Mouse (Mus musculus): ENCODE measurements at regions not wholly inside any gene's neighbourhood (a gene's known extent, or its start where the extent isn't known, plus 50 kb on each side); places are given as distances from the start of the nearest gene placed in this dataset.

GRCm38 (mm10) chr11:64895804-64896466, 82.9 kb upstream of the Elac2 start:
- Histone ChIP-seq H3K4me2 (ENCODE audit: low read depth, low read length) (no peak overlapping the region), H3K36me3 (replicated peaks; ENCODE audit: insufficient read depth, low read length) (no peaks in the 10 kb centered on the region), H3K27me3 (ENCODE audit: insufficient read depth, low read length) (no peaks in the 10 kb centered on the region), H3K4me1 (ENCODE audit: insufficient read depth) (no peaks in the 10 kb centered on the region), H3K9me3 (ENCODE audit: low read length) (no peaks in the 10 kb centered on the region), H3K4me3 (ENCODE audit: low read depth, low read length) (no peak overlapping the region), H3K27ac (ENCODE audit: low read depth) (no peak overlapping the region), H3K9ac (replicated peaks) (no peak overlapping the region)
- TF ChIP-seq EP300 (IDR thresholded peaks at IDR 0.05; ENCODE audit: low read depth) (no peak), CTCF (IDR thresholded peaks at IDR 0.05; ENCODE audit: low read depth) (no peak)
- no peak for ATAC-seq
- 78% methylated on average over 14 of the region's 14 CpGs for WGBS (ENCODE audit: insufficient replicate concordance)
- no peak for DNase-seq

GRCm38 (mm10) chr11:64898758-64899586, 79.9 kb upstream of the Elac2 start:
- Histone ChIP-seq H3K9ac (replicated peaks) (no peak overlapping the region), H3K4me3 (ENCODE audit: low read depth, low read length) (no peak overlapping the region), H3K36me3 (replicated peaks; ENCODE audit: insufficient read depth, low read length) (no peaks in the 10 kb centered on the region), H3K4me2 (ENCODE audit: low read depth, low read length) (no peak overlapping the region), H3K27me3 (ENCODE audit: insufficient read depth, low read length) (no peaks in the 10 kb centered on the region), H3K27ac (ENCODE audit: low read depth) (no peak overlapping the region), H3K9me3 (ENCODE audit: low read length) (no peaks in the 10 kb centered on the region), H3K4me1 (ENCODE audit: insufficient read depth) (no peaks in the 10 kb centered on the region)
- DNase-seq (peak; percentile 79), ATAC-seq (no peak)
- 26% methylated on average over 17 of the region's 17 CpGs for WGBS (ENCODE audit: insufficient replicate concordance)
- TF ChIP-seq CTCF (IDR thresholded peaks at IDR 0.05; ENCODE audit: low read depth) (peak; percentile 96), EP300 (IDR thresholded peaks at IDR 0.05; ENCODE audit: low read depth) (no peak)

GRCm38 (mm10) chr11:64899587-64900278, 79.1 kb upstream of the Elac2 start:
- Histone ChIP-seq H3K4me3 (ENCODE audit: low read depth, low read length) (no peak overlapping the region), H3K4me1 (ENCODE audit: insufficient read depth) (no peaks in the 10 kb centered on the region), H3K36me3 (replicated peaks; ENCODE audit: insufficient read depth, low read length) (no peaks in the 10 kb centered on the region), H3K27me3 (ENCODE audit: insufficient read depth, low read length) (no peaks in the 10 kb centered on the region), H3K27ac (ENCODE audit: low read depth) (no peak overlapping the region), H3K9me3 (ENCODE audit: low read length) (no peaks in the 10 kb centered on the region), H3K4me2 (ENCODE audit: low read depth, low read length) (no peak overlapping the region), H3K9ac (replicated peaks) (no peak overlapping the region)
- no peak for TF ChIP-seq EP300 (IDR thresholded peaks at IDR 0.05; ENCODE audit: low read depth)
- no peak for TF ChIP-seq CTCF (IDR thresholded peaks at IDR 0.05; ENCODE audit: low read depth)
- no peak for DNase-seq
- WGBS (ENCODE audit: insufficient replicate concordance), result 64% methylated on average over 15 of the region's 15 CpGs
- ATAC-seq, result no peak

GRCm38 (mm10) chr11:64916783-64917182, 62.1 kb upstream of the Elac2 start:
- ATAC-seq (no peak), DNase-seq (no peak)
- Histone ChIP-seq H3K4me1 (ENCODE audit: insufficient read depth) (no peaks in the 10 kb centered on the region), H3K36me3 (replicated peaks; ENCODE audit: insufficient read depth, low read length) (no peaks in the 10 kb centered on the region), H3K27me3 (ENCODE audit: insufficient read depth, low read length) (no peaks in the 10 kb centered on the region), H3K9ac (replicated peaks) (no peak overlapping the region), H3K27ac (ENCODE audit: low read depth) (no peak overlapping the region), H3K4me2 (ENCODE audit: low read depth, low read length) (no peak overlapping the region), H3K9me3 (ENCODE audit: low read length) (no peaks in the 10 kb centered on the region), H3K4me3 (ENCODE audit: low read depth, low read length) (no peak overlapping the region)
- TF ChIP-seq CTCF (IDR thresholded peaks at IDR 0.05; ENCODE audit: low read depth) (no peak), EP300 (IDR thresholded peaks at IDR 0.05; ENCODE audit: low read depth) (no peak)
- 63% methylated on average over 8 of the region's 8 CpGs for WGBS (ENCODE audit: insufficient replicate concordance)

GRCm38 (mm10) chr11:64917301-64917700, 61.5 kb upstream of the Elac2 start:
- H3K4me2 ChIP-seq (ENCODE audit: low read depth, low read length), result no peak overlapping the region
- ATAC-seq (no peak), DNase-seq (no peak)
- TF ChIP-seq EP300 (IDR thresholded peaks at IDR 0.05; ENCODE audit: low read depth) (no peak), CTCF (IDR thresholded peaks at IDR 0.05; ENCODE audit: low read depth) (no peak)
- H3K36me3 ChIP-seq (replicated peaks; ENCODE audit: insufficient read depth, low read length), result no peaks in the 10 kb centered on the region
- H3K4me3 ChIP-seq (ENCODE audit: low read depth, low read length), result no peak overlapping the region
- H3K27ac ChIP-seq (ENCODE audit: low read depth), result no peak overlapping the region
- no peaks in the 10 kb centered on the region for H3K4me1 ChIP-seq (ENCODE audit: insufficient read depth)
- no peak overlapping the region for H3K9ac ChIP-seq (replicated peaks)
- no peaks in the 10 kb centered on the region for H3K27me3 ChIP-seq (ENCODE audit: insufficient read depth, low read length)
- WGBS (ENCODE audit: insufficient replicate concordance), result 65% methylated on average over 4 of the region's 4 CpGs
- no peaks in the 10 kb centered on the region for H3K9me3 ChIP-seq (ENCODE audit: low read length)

- Histone ChIP-seq H3K4me3 (ENCODE audit: low read depth, low read length) (no peak overlapping the region), H3K36me3 (replicated peaks; ENCODE audit: insufficient read depth, low read length) (no peaks in the 10 kb centered on the region), H3K4me1 (ENCODE audit: insufficient read depth) (0 out of 2 replicates have a peak, but pooled peaks cover 2% of the 10 kb centered on the region), H3K27ac (ENCODE audit: low read depth) (no peak overlapping the region), H3K27me3 (ENCODE audit: insufficient read depth, low read length) (no peaks in the 10 kb centered on the region), H3K4me2 (ENCODE audit: low read depth, low read length) (0 out of 2 replicates have a peak overlapping the region, but pooled peaks have one; percentile 6), H3K9me3 (ENCODE audit: low read length) (no peaks in the 10 kb centered on the region), H3K9ac (replicated peaks) (no peak overlapping the region)
- 63% methylated on average over 2 of the region's 2 CpGs for WGBS (ENCODE audit: insufficient replicate concordance)
- no peak for DNase-seq
- TF ChIP-seq EP300 (IDR thresholded peaks at IDR 0.05; ENCODE audit: low read depth) (peak; percentile 80), CTCF (IDR thresholded peaks at IDR 0.05; ENCODE audit: low read depth) (no peak)
- ATAC-seq, result peak; percentile 57
Observed at GRCm38 (mm10) chr11:64924989-64925388, 53.8 kb upstream of the Elac2 start.

Measured in liver, postnatal 0 days (tissue).